Mouse (Mus musculus): ENCODE results near the gene 9930021J03Rik.

Gene 9930021J03Rik

DNA sequence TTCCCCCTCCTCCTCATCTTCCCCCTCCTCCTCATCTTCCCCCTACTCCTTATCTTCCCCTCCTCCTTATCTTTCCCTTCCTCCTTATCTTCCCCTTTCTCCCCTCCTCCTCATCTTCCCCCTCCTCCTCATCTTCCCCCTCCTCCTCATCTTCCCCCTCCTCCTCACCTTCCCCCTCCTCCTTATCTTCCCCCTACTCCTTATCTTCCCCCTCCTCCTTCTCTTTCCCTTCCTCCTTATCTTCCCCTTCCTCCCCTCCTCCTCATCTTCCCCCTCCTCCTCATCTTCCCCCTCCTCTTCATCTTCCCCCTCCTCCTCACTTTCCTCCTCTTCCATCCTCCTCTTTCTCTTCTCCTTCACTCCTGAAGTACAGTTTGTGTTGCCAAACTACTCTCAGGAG, 108.9 kb downstream of the 9930021J03Rik start:
- no peak for DNase-seq (ENCODE audit: low read depth, low spot score)

GRCm38 (mm10) chr19:29696309-29696708, 109.5 kb downstream of the 9930021J03Rik start:
- no peak for DNase-seq (ENCODE audit: low read depth, low spot score)

- DNase-seq (ENCODE audit: low read depth, low spot score), result no peak
Measured at GRCm38 (mm10) chr19:29695071-29695470, 110.7 kb downstream of the 9930021J03Rik start.

DNA sequence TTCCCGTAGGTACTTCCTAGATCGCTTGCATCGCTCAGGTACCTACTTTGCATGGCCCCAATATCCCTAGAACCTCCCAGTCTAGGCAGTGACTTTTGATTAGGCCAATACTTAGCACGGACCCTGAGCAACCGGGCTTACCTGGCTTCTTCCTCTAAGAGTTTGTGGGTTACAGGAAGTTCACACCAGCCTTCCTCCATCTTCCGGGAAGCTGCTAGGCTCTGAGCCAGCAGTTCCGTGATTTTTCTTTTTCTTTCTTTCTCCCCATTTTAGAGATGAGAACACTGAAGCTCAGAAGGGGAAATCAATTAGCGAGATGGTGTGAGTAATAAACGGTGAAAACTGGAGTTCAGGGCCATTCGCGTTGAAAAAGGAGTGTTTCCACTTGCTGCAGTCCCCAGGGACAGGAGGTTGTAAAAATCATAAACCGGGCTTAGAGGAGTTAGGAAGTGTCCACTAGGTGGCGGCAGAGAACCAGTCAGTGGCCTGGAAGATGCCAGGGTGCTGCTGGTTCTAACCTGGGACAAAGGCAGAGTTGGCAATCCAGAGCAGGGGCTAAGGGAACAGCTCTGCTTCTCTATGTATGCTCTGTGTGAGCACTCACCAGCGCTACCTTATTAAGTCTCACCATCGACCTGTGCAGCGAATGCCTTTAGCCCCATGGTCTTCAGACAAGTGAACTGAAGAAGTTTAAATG, 121.8 kb downstream of the 9930021J03Rik start:
- peak; percentile 90 for DNase-seq (ENCODE audit: low read depth, low spot score)

- DNase-seq (ENCODE audit: low read depth, low spot score), result no peak
Measured at GRCm38 (mm10) chr19:29680182-29681152, 125.3 kb downstream of the 9930021J03Rik start.

- no peak for DNase-seq (ENCODE audit: low read depth, low spot score)
Measured at GRCm38 (mm10) chr19:29678181-29678778, 127.5 kb downstream of the 9930021J03Rik start.

DNA sequence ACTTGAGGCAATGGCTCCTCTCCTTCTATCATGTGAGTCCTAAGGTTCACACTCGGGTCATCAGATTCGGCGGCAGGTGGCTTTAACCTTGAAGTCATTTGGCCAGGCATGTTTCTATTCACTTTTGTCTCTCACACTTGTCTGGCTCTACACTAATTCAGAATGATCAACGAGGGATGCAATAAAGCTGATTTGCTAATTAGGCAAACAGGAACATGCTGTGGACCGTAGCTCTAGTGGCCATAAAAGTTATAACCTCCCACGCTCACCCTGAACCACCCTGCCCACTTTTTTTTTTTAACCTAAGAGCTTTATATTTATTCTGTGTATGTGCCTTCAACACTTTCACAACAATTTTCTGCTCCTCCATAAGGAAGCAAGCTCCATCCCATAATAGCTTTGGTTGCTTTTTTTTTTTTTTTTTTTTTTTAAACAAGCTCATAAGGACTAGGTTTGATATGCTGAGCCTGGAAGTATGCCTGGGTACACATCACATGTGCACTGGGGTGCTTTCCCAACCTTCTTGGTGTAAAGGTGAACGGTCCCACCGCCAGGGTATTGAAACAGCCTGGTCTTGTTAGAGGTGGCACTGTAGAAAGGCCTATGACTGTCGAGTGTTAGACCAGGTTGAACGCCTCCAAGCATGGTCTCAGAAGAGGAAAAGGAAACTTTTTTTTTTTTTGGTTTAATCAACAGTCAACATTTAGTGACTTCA, 129.2 kb downstream of the 9930021J03Rik start:
- no peak for DNase-seq (ENCODE audit: low read depth, low spot score)

DNA sequence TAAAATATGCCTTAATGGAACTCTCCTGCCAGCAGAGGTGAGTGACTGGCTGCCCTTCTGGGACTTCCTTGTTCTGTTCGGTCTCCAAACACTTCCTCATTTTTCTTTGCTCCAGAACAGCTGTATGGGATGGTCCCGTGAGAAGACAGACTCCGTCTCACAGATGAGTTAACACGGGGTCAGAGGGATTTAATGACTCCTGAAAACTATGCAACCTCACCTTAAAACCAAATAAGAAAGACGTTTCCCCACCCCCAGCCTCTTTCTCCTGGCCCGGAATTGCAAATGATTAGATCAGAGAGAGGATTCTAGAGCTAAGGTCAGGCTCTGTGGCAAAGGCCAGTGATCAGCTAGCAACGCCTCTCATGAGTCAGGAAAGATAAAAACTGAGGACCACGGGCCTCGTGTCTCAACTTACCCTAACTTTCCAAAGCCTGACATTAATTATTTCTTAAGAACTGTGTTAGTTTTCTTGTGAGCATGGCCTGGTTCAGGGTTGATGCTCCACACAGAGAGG, 130.2 kb downstream of the 9930021J03Rik start:
- no peak for DNase-seq (ENCODE audit: low read depth, low spot score)

DNA sequence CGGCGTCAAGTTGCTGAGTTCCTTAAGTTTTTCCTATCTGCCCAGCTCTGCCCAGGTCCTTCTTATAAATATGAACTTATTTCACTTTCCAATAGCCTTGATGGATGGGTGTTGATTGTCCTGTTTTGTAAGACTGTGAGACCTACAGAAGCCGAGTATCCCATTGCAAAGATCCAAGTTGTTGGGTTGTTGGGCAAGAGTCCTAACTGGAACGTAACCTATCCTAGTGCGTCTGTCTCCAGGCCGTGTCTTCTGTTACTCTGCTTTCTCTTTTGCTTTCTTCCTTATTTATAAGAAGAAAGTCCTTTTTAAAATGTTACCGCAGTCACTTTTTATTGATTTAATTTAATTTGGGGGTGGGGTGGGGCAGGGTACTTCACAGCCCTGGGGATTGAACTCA, 130.8 kb downstream of the 9930021J03Rik start:
- DNase-seq (ENCODE audit: low read depth, low spot score), result no peak

GRCm38 (mm10) chr19:29672660-29673059, 133.1 kb downstream of the 9930021J03Rik start:
- no peak for DNase-seq (ENCODE audit: low read depth, low spot score)

GRCm38 (mm10) chr19:29671160-29671559, 134.6 kb downstream of the 9930021J03Rik start:
- DNase-seq (ENCODE audit: low read depth, low spot score), result no peak

GRCm38 (mm10) chr19:29670247-29670646, 135.5 kb downstream of the 9930021J03Rik start:
- peak; percentile 70 for DNase-seq (ENCODE audit: low read depth, low spot score)

- no peak for DNase-seq (ENCODE audit: low read depth, low spot score)
Measured at GRCm38 (mm10) chr19:29668135-29668534, 137.7 kb downstream of the 9930021J03Rik start.

GRCm38 (mm10) chr19:29666965-29667594, 138.7 kb downstream of the 9930021J03Rik start:
- DNase-seq (ENCODE audit: low read depth, low spot score), result peak; percentile 92

GRCm38 (mm10) chr19:29666164-29666563, 139.6 kb downstream of the 9930021J03Rik start:
- DNase-seq (ENCODE audit: low read depth, low spot score), result no peak

- DNase-seq (ENCODE audit: low read depth, low spot score), result no peak
Measured at GRCm38 (mm10) chr19:29664934-29665333, 140.9 kb downstream of the 9930021J03Rik start.
